Mouse (Mus musculus) forebrain, embryonic 10.5 days (tissue): ENCODE results near the gene Olfr763. TPM values are rescaled to one million over a fixed set of nuclear protein-coding genes. Genes with fewer than 3 reads are reported as not detected.
A peak's percentile ranks its signal among the peaks of the same experiment; 100 is the strongest.
"Not testable (repeated sequence)": the region's sequence is repeated elsewhere in the genome, so short reads cannot be mapped to it uniquely, and the experiment has no call there.

Source experiments
- DNase-seq: peaks from one replicate; pipeline ENCODE4 v3.0.0-alpha.2; 2017; ENCODE audit warnings: low spot score; ENCODE audit errors: extremely low spot score
- H3K27ac ChIP-seq: fragments of 300-500 bp; sonication (generic); 2 replicates; pipeline ENCODE4 v1.5.1; 2016; ENCODE audit warnings: mild to moderate bottlenecking
- H3K27me3 ChIP-seq: fragments of 300-500 bp; sonication (generic); 2 replicates; pipeline ENCODE4 v1.6.1; 2016; ENCODE audit warnings: mild to moderate bottlenecking; ENCODE audit not compliant: poor library complexity, severe bottlenecking
- H3K36me3 ChIP-seq: fragments of 300-500 bp; sonication (generic); replicated peaks from 2 replicates; pipeline ENCODE4 v1.6.1; 2016; ENCODE audit warnings: mild to moderate bottlenecking, moderate library complexity
- H3K4me1 ChIP-seq: fragments of 300-500 bp; sonication (generic); 2 replicates; pipeline ENCODE4 v1.6.1; 2016
- H3K4me3 ChIP-seq: fragments of 300-500 bp; sonication (generic); 2 replicates; pipeline ENCODE4 v1.5.1; 2016; ENCODE audit warnings: mild to moderate bottlenecking, moderate library complexity
- H3K9me3 ChIP-seq: fragments of 300-500 bp; sonication (generic); 2 replicates; pipeline ENCODE4 v1.6.1; 2016; ENCODE audit warnings: mild to moderate bottlenecking, moderate library complexity
- WGBS: fragments of 180-500 bp; shearing (Covaris S2); methylation state at CpG from one replicate; pipeline ENCODE4 v1.1.7; 2016; 5-methylcytosine and 5-hydroxymethylcytosine counted together
- polyA plus RNA-seq: library from polyadenylated mRNA; unstranded; fragments of >200 nt; fragmentation: Nextera tagmentation; extraction: Ambion mirVana; gene quantifications from 2 replicates; pipeline ENCODE4 v1.2.1, GENCODE M21; 2016

Gene Olfr763
- polyA plus RNA-seq: not detected in 2 replicates

GRCm38 (mm10) chr10:129010288-129010841, at the start of gene Olfr763:
Gene Olfr763, plus strand, starts transcription at chr10:129010791.
- no peak within 1 kb of the TSS for H3K27ac ChIP-seq
- H3K4me1 ChIP-seq: no peaks in the 10 kb centered on the region
- H3K27me3 ChIP-seq: no peaks in the 10 kb centered on the region
- no peaks in the 10 kb centered on the region for H3K36me3 ChIP-seq
- no peaks in the 10 kb centered on the region; the same call in 1 of the 2 replicates for H3K9me3 ChIP-seq
- H3K4me3 ChIP-seq: no peak within 1 kb of the TSS
- WGBS: 81% methylated on average over 2 of the region's 2 CpGs
- DNase-seq: no peak

- H3K36me3 ChIP-seq: no peaks in the 10 kb centered on the region
- H3K27me3 ChIP-seq: no peaks in the 10 kb centered on the region
- DNase-seq: no peak
- H3K4me1 ChIP-seq: no peaks in the 10 kb centered on the region
- WGBS: 73% methylated on average over 2 of the region's 2 CpGs
- no peak overlapping the region for H3K27ac ChIP-seq
- H3K9me3 ChIP-seq: no peaks in the 10 kb centered on the region
- no peak overlapping the region for H3K4me3 ChIP-seq
These were observed 45.6 kb upstream of the Olfr763 start for GRCm38 (mm10) chr10:128964961-128965360.

- Histone ChIP-seq H3K27me3 (no peaks in the 10 kb centered on the region), H3K27ac (no peak overlapping the region), H3K4me1 (no peaks in the 10 kb centered on the region), H3K4me3 (no peak overlapping the region), H3K36me3 (no peaks in the 10 kb centered on the region), H3K9me3 (no peaks in the 10 kb centered on the region)
- no peak for DNase-seq
- 88% methylated on average over 6 of the region's 6 CpGs for WGBS
These were observed 44.7 kb upstream of the Olfr763 start for GRCm38 (mm10) chr10:128965871-128966270.

GRCm38 (mm10) chr10:128968341-128968749, 42.2 kb upstream of the Olfr763 start:
- 68% methylated on average over 1 of the region's 1 CpGs for WGBS
- H3K36me3 ChIP-seq: no peaks in the 10 kb centered on the region
- no peak overlapping the region for H3K4me3 ChIP-seq
- H3K9me3 ChIP-seq: no peaks in the 10 kb centered on the region
- no peak for DNase-seq
- H3K27me3 ChIP-seq: no peaks in the 10 kb centered on the region
- no peaks in the 10 kb centered on the region for H3K4me1 ChIP-seq
- H3K27ac ChIP-seq: no peak overlapping the region

GRCm38 (mm10) chr10:128970740-128971250, 39.8 kb upstream of the Olfr763 start:
- 54% methylated on average over 1 of the region's 1 CpGs for WGBS
- Histone ChIP-seq H3K27me3 (no peaks in the 10 kb centered on the region), H3K4me1 (no peaks in the 10 kb centered on the region), H3K4me3 (no peak overlapping the region), H3K27ac (no peak overlapping the region), H3K9me3 (no peaks in the 10 kb centered on the region), H3K36me3 (no peaks in the 10 kb centered on the region)
- DNase-seq: no peak

GRCm38 (mm10) chr10:128972841-128973240, 37.8 kb upstream of the Olfr763 start:
- WGBS: 75% methylated on average over 4 of the region's 4 CpGs
- DNase-seq: no peak

GRCm38 (mm10) chr10:128976395-128976794, 34.2 kb upstream of the Olfr763 start:
- Histone ChIP-seq H3K4me3 (no peak overlapping the region), H3K27ac (no peak overlapping the region), H3K9me3 (no peaks in the 10 kb centered on the region), H3K36me3 (no peaks in the 10 kb centered on the region), H3K4me1 (peaks cover 9% of the 10 kb centered on the region), H3K27me3 (no peaks in the 10 kb centered on the region)
- DNase-seq: no peak
- 78% methylated on average over 3 of the region's 3 CpGs for WGBS

More at GRCm38 (mm10) chr10:128972841-128973240, 37.8 kb upstream of the Olfr763 start:
- Histone ChIP-seq H3K4me3 (no peak overlapping the region), H3K4me1 (no peaks in the 10 kb centered on the region), H3K27me3 (no peaks in the 10 kb centered on the region), H3K27ac (no peak overlapping the region), H3K36me3 (no peaks in the 10 kb centered on the region), H3K9me3 (no peaks in the 10 kb centered on the region)

GRCm38 (mm10) chr10:128977522-128978114, 33.0 kb upstream of the Olfr763 start:
- WGBS: 32% methylated on average over 9 of the region's 9 CpGs
- peak; percentile 44 for DNase-seq
- H3K27ac ChIP-seq: no peak overlapping the region

GRCm38 (mm10) chr10:128980644-128981365, 29.8 kb upstream of the Olfr763 start:
- no peak for DNase-seq
- Histone ChIP-seq H3K27ac (no peak overlapping the region), H3K4me3 (no peak overlapping the region), H3K27me3 (no peaks in the 10 kb centered on the region), H3K36me3 (no peaks in the 10 kb centered on the region), H3K4me1 (peaks cover 9% of the 10 kb centered on the region), H3K9me3 (no peaks in the 10 kb centered on the region)
- 76% methylated on average over 3 of the region's 3 CpGs for WGBS

More at GRCm38 (mm10) chr10:128977522-128978114, 33.0 kb upstream of the Olfr763 start:
- Histone ChIP-seq H3K27me3 (no peaks in the 10 kb centered on the region), H3K4me3 (no peak overlapping the region), H3K36me3 (no peaks in the 10 kb centered on the region), H3K9me3 (no peaks in the 10 kb centered on the region), H3K4me1 (peaks cover 9% of the 10 kb centered on the region)

- not testable (repeated sequence) for H3K9me3 ChIP-seq, H3K27me3 ChIP-seq, DNase-seq, H3K4me3 ChIP-seq, H3K4me1 ChIP-seq, H3K36me3 ChIP-seq, H3K27ac ChIP-seq
- WGBS: 64% methylated on average over 1 of the region's 1 CpGs
These were observed 21.5 kb upstream of the Olfr763 start, which contains the start of gene Olfr9 for GRCm38 (mm10) chr10:128989131-128989530. Gene Olfr9, plus strand, starts transcription at chr10:128989431.

GRCm38 (mm10) chr10:128990129-128990850, 20.3 kb upstream of the Olfr763 start:
- 70% methylated on average over 7 of the region's 10 CpGs for WGBS
- H3K27ac ChIP-seq, DNase-seq, H3K27me3 ChIP-seq, H3K9me3 ChIP-seq, H3K36me3 ChIP-seq, H3K4me3 ChIP-seq, H3K4me1 ChIP-seq: not testable (repeated sequence)

- Histone ChIP-seq H3K4me3 (no peak overlapping the region), H3K9me3 (no peaks in the 10 kb centered on the region), H3K36me3 (no peaks in the 10 kb centered on the region), H3K27ac (no peak overlapping the region), H3K27me3 (no peaks in the 10 kb centered on the region), H3K4me1 (no peaks in the 10 kb centered on the region)
- no peak for DNase-seq
These were observed 19.6 kb upstream of the Olfr763 start for GRCm38 (mm10) chr10:128990994-128991393.
